Mouse (Mus musculus) layer of hippocampus, adult 8-10 months (tissue): ENCODE measurements around the gene Ovch2. TPM values are rescaled to one million over a fixed set of nuclear protein-coding genes. Genes with fewer than 3 reads are reported as not detected.
A peak's percentile ranks its signal among the peaks of the same experiment; 100 is the strongest.

ENCODE experiments used
- DNase-seq, 2 experiments: peaks; one replicate each; pipeline ENCODE4 v3.0.0; 2022; ENCODE audit warnings: low spot score in 2 of 2
- total RNA-seq, 4 experiments: library from RNA; stranded (reverse); gene quantifications; 2 replicates each; pipeline ENCODE4 v1.2.4; 2022

The Ovch2 gene
- total RNA-seq, 4 experiments from 2014 or later: not detected

GRCm38 (mm10) chr7:107745111-107745510 is 55.9 kb downstream of the Ovch2 start:
- DNase-seq: no peak

GRCm38 (mm10) chr7:107744454-107744853 is 56.6 kb downstream of the Ovch2 start:
- DNase-seq: no peak

GRCm38 (mm10) chr7:107742963-107743465 is 58.0 kb downstream of the Ovch2 start:
- no peak for DNase-seq

- peak in 1 of 2 experiments; percentile 29 for DNase-seq
These were observed 62.3 kb downstream of the Ovch2 start for GRCm38 (mm10) chr7:107738726-107739125.

GRCm38 (mm10) chr7:107733162-107733561 is 67.8 kb downstream of the Ovch2 start:
- no peak for DNase-seq

Other genes starting within 250 kb of the Ovch2 start
- 10 to 100 TPM; 16.1 to 20.2 (median 17.3) TPM for gene Olfml1, start 233.8 kb downstream of the Ovch2 start, total RNA-seq
- 10 to 100 TPM in 3 of 4 experiments, 1 to 10 TPM in 1; 7.6 to 10.9 (median 10.7) TPM for gene Ppfibp2, start 206.0 kb downstream of the Ovch2 start, total RNA-seq
- gene 5330417H12Rik, start 176.0 kb downstream of the Ovch2 start, total RNA-seq: not detected
- under 1 TPM in 3 of 4 experiments, not detected in 1; 0.16 to 0.43 (median 0.27) TPM for gene Cyb5r2, start 43.2 kb downstream of the Ovch2 start, total RNA-seq
- not detected for gene Olfr467, start 11.1 kb upstream of the Ovch2 start, total RNA-seq
- not detected for gene Olfr469, start 24.3 kb upstream of the Ovch2 start, total RNA-seq
- gene Olfr470, start 46.3 kb upstream of the Ovch2 start, total RNA-seq: not detected
- under 1 TPM in 1 of 4 experiments, not detected in 3; 0.11 TPM for gene Olfr472, start 96.7 kb upstream of the Ovch2 start, total RNA-seq
- gene Olfr473, start 129.2 kb upstream of the Ovch2 start, total RNA-seq: not detected
- gene Olfr474, start 153.4 kb upstream of the Ovch2 start, total RNA-seq: not detected
- not detected for gene Olfr476, start 163.6 kb upstream of the Ovch2 start, total RNA-seq
- gene Olfr477, start 185.5 kb upstream of the Ovch2 start, total RNA-seq: not detected
- gene Olfr478, start 232.8 kb upstream of the Ovch2 start, total RNA-seq: not detected
- not detected for gene Olfr479, start 249.5 kb upstream of the Ovch2 start, total RNA-seq